Comparison of ENCODE assay signal across 12 mouse cellular contexts in genomic region chr5:120231435-120232147, GRCm38 (mm10).
DNase-seq lines count a peak whose midpoint lies in the region; ATAC-seq and TF ChIP-seq lines count a peak whose summit lies in the region.
"Had no signal": no experiment of that assay in that cellular context is flagged by ENCODE, and none has a peak within 500 bp of the region (broad histone marks: within the 10 kb centered on the region; RNA-seq: fewer than 3 reads in every experiment).

No protein-coding gene starts in this region.

- DNase-seq in heart, adult 18-20 months: no peak
- DNase-seq in brain, adult 2 months (ENCODE audit: low read depth, low spot score): peak; percentile 33
- no peak for DNase-seq in limb, embryonic 14.5 days (ENCODE audit: low spot score)
- DNase-seq in ovary, adult 18-20 months (ENCODE audit: low spot score): no peak
- DNase-seq in ovary, postnatal 36 days (ENCODE audit: low spot score): no peak
- no peak for DNase-seq in adrenal gland, adult 18-20 months (ENCODE audit: low spot score in 2 of 2)
- DNase-seq: adrenal gland, postnatal 36 days; right cerebral cortex, postnatal 25 days had no signal

- ATAC-seq in heart, embryonic 13.5 days (ENCODE audit: extremely low read depth, insufficient number of reproducible peaks, low FRiP score, low TSS enrichment): no peak
- ATAC-seq in forebrain, embryonic 12.5 days (ENCODE audit: low FRiP score): peak; percentile 73
- ATAC-seq in limb, embryonic 14.5 days (ENCODE audit: low FRiP score, low read depth): no peak
- ATAC-seq: CD4-positive, CD25-positive, alpha-beta regulatory T cell, adult 4 months had no signal

- no peak overlapping the region for H3K27ac ChIP-seq in heart, embryonic 13.5 days (replicated peaks)
- peak overlapping the region; percentile 90 for H3K27ac ChIP-seq in forebrain, embryonic 12.5 days
- H3K27ac ChIP-seq in limb, embryonic 14.5 days (replicated peaks; ENCODE audit: low read depth, low read length): no peak overlapping the region
- H3K27ac ChIP-seq: liver, embryonic 15.5 days had no signal

- 6% methylated on average over 25 of the region's 25 CpGs for WGBS in heart, embryonic 13.5 days
- 5% methylated on average over 21 of the region's 25 CpGs for WGBS in forebrain, embryonic 12.5 days
- WGBS in limb, embryonic 14.5 days: 4% methylated on average over 21 of the region's 25 CpGs

- no peak for TF ChIP-seq POLR2A in limb, embryonic 14.5 days (IDR thresholded peaks at IDR 0.05; ENCODE audit: borderline replicate concordance, extremely low read depth, insufficient read depth, insufficient read length)

- no peak overlapping the region for H3K9ac ChIP-seq in heart, embryonic 13.5 days
- H3K9ac ChIP-seq in forebrain, embryonic 12.5 days: peak overlapping the region; percentile 50
- no peak overlapping the region for H3K9ac ChIP-seq in limb, embryonic 14.5 days (ENCODE audit: low read depth, low read length, severe bottlenecking)
- H3K9ac ChIP-seq: liver, embryonic 15.5 days had no signal

- peak overlapping the region; percentile 42 for H3K4me2 ChIP-seq in heart, embryonic 13.5 days
- peak overlapping the region; percentile 62 for H3K4me2 ChIP-seq in forebrain, embryonic 12.5 days
- H3K4me2 ChIP-seq in limb, embryonic 14.5 days (replicated peaks; ENCODE audit: low read depth, low read length, severe bottlenecking): peak overlapping the region; percentile 36
- H3K4me2 ChIP-seq: liver, embryonic 15.5 days had no signal

- peaks cover 77% of the 10 kb centered on the region for H3K27me3 ChIP-seq in heart, embryonic 13.5 days (replicated peaks)
- peaks cover 18% of the 10 kb centered on the region for H3K27me3 ChIP-seq in forebrain, embryonic 12.5 days
- H3K27me3 ChIP-seq in limb, embryonic 14.5 days (ENCODE audit: control insufficient read depth, insufficient read depth, low read length): no peaks in the 10 kb centered on the region

- no peaks in the 10 kb centered on the region for H3K9me3 ChIP-seq in heart, embryonic 13.5 days
- H3K9me3 ChIP-seq in forebrain, embryonic 12.5 days: no peaks in the 10 kb centered on the region
- no peaks in the 10 kb centered on the region for H3K9me3 ChIP-seq in limb, embryonic 14.5 days (ENCODE audit: control insufficient read depth, low read length)
- H3K9me3 ChIP-seq: liver, embryonic 15.5 days had no signal

- peaks cover 4% of the 10 kb centered on the region; the same call in 1 of the 2 replicates for H3K4me1 ChIP-seq in heart, embryonic 13.5 days
- peaks cover 43% of the 10 kb centered on the region for H3K4me1 ChIP-seq in forebrain, embryonic 12.5 days
- no peaks in the 10 kb centered on the region for H3K4me1 ChIP-seq in limb, embryonic 14.5 days (ENCODE audit: control insufficient read depth, insufficient read depth, low read length)

- H3K36me3 ChIP-seq in heart, embryonic 13.5 days: no peaks in the 10 kb centered on the region
- H3K36me3 ChIP-seq in forebrain, embryonic 12.5 days (replicated peaks): no peaks in the 10 kb centered on the region
- H3K36me3 ChIP-seq in limb, embryonic 14.5 days (ENCODE audit: control insufficient read depth, insufficient read depth, low read length): no peaks in the 10 kb centered on the region
- H3K36me3 ChIP-seq: liver, embryonic 15.5 days had no signal

- H3K4me3 ChIP-seq in heart, embryonic 13.5 days: no peak overlapping the region
- peak overlapping the region; percentile 28 for H3K4me3 ChIP-seq in forebrain, embryonic 12.5 days (replicated peaks)
- H3K4me3 ChIP-seq in limb, embryonic 14.5 days (replicated peaks; ENCODE audit: low read length): no peak overlapping the region
- H3K4me3 ChIP-seq: liver, embryonic 15.5 days had no signal
